Mouse (Mus musculus): ENCODE measurements around the gene Col28a1.

GRCm38 (mm10) chr6:8068979-8069378 is 123.4 kb downstream of the Col28a1 start:
- TF ChIP-seq CTCF (IDR thresholded peaks at IDR 0.05; ENCODE audit: low read depth) (no peak), EP300 (optimal IDR thresholded peaks at IDR 0.05) (no peak)
